Mouse (Mus musculus) 416B (cell line): ENCODE results near the gene Grik4.

Source experiments
- DNase-seq: peaks from one replicate; pipeline ENCODE4 v3.0.0; 2011; ENCODE audit warnings: low read depth

Gene Grik4

DNA sequence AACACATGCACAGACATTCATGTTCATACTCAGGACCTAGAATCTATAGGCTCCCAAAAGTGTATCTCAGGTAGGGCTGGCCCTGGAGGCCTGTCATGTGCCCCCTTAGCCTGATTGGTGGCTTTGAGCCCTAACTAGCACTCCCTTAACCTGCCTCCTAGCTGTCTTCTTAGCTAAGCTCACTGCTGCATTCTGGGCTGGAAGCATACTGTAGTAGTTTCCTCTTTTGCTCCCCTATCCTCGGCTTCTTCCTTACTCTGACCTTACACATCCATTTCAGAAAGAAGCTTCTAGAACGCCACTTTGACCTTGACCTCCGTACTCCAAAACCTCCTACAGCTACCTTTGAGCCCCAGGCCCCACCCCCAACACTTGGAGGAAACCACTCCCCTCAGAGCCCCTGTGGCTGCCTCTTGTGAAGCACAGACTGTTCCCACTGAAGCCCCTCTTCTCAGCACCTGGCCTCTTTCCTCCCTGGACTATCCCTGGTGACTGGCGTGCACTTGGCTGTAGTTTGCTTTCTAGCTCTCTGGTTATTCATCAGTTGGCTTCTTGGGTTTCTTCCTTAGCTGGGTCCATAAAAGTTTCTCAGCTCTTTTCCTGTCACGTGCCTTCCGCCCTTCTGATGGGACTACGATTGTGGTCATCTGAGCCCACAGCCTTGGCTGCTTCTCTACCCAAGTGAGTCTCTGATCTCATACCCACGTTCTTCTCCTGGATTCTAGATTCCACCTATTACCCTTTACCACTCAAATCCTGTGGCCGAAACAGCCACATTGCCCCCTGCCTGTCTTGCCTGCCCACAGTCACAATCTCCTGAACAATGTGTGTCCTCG lies 84.1 kb downstream of the Grik4 start:
- DNase-seq: peak; percentile 79

DNA sequence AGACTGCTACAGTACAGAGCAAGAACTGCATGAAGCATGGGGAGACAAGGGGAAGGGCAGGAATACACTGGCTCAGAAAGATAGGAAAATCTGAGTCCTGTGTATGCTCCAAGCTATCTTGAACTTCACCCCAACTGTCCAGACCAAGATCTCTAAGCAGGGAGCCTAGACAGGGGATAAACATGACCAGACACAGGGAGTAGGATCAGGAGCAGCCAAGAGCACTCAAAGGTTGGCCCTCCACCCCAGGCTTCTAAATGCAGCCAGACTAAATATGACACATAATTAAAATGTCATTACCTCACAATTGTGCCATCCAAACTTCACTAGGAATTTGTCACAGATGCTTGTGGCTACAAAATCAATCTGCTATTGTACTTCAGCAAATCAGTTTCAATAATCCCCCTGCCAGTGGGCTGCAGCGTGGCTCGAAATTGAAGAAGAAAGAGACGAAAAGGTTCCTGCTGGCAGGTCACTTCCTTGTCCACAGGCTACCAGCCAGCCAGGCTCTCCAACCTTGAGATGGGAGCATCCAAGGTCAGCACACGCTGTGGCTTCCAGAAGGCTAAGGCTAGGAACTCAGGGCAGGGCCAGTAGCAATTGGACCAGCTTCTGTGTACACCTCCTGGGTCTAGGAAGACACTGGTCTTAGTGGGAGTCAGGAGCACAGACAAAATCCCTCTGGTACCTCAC lies 85.1 kb downstream of the Grik4 start:
- DNase-seq: no peak

DNA sequence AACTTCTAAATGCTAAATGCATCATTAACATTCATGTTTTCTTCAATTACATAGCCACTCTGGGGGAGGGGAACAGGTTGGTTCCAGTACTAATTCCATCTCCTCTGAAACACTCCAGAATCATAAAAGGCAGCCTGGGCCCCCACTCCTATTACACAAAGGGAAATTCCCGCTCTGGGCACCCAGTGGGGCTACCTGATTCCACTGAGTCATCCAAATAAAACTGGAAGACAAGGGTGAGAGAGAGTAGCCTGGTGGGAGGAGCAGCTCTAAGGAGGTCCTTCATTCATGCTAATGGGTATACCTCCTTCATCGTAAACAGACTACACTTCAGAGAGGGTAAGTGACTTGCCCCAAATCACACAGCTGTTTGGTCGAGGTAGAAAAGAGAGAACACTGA lies 85.7 kb downstream of the Grik4 start:
- no peak for DNase-seq

DNA sequence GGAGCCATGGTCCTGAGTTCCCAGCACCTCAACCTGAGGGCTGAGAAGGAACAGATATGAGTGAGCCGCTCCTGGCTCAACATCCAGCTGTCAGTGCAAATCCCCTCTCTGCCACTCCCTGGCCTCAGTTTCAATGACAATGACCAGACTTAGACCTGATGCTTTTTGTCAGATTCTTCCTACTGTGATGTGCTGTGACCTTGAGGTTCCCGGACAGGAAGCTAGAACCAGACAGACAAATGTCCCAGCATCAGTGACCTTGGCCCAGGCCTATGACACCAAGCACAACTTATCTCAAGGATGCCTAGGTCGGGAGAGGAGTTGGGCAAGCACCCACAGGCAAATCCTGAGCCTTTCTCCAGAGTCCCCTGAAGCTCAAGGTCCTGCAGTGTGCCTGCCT lies 86.5 kb downstream of the Grik4 start:
- no peak for DNase-seq

DNA sequence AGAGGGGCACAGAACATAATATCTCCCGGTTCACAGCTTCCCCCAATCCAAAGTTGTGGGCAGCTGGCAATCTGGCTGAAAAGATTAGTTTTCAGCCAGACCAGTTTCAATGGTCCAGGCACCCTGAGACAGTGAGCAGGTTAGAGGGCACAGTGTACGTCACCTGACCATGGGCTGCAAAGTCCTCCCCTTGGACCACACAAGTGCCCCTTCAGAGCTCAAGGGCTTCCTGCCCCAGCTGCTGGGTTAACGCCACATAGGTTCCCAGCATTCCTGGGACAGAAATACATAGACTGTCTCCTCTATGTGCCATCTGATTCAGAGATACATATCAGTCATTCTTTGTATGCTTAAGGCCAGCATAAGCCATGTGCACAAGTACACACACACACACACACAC lies 91.2 kb downstream of the Grik4 start:
- DNase-seq: no peak

DNA sequence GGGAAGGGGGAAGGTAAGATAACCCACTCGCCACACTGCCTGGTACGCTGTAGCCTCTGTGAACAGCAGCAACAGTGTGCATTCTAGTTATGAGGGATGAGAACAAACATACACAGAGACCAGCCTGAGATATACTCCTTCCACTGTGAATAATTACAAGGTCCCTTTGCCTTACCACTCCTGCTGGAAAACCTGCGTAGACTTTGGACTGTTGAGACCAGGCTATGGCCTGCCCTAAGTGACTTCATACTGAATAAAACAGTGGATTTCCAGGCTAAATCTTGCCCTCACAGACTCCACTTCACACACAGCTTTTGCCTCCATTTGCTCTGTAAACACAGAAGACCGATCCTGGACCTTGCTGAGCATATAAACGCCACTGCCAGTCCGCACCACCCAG lies 94.2 kb downstream of the Grik4 start:
- DNase-seq: no peak

DNA sequence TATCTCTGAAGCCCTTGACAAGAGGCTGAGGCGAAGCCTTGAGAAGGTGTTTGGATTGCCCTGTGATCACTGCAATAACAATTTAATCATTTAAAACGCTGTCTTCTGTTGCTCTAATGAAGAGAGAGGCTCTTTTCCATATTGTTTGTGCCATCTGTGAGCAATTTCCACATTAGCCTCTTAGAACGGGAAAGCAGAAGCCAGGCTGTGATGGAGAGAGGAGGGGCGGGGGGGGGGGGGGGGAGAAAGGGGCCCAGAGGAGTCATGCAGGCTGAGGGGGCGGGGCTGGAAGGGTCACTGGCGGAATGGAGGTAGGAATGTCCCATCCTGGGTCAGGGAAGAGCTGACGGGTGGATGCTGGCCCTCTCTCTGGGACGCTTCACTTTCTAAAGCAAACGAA lies 96.2 kb downstream of the Grik4 start:
- DNase-seq: no peak

DNA sequence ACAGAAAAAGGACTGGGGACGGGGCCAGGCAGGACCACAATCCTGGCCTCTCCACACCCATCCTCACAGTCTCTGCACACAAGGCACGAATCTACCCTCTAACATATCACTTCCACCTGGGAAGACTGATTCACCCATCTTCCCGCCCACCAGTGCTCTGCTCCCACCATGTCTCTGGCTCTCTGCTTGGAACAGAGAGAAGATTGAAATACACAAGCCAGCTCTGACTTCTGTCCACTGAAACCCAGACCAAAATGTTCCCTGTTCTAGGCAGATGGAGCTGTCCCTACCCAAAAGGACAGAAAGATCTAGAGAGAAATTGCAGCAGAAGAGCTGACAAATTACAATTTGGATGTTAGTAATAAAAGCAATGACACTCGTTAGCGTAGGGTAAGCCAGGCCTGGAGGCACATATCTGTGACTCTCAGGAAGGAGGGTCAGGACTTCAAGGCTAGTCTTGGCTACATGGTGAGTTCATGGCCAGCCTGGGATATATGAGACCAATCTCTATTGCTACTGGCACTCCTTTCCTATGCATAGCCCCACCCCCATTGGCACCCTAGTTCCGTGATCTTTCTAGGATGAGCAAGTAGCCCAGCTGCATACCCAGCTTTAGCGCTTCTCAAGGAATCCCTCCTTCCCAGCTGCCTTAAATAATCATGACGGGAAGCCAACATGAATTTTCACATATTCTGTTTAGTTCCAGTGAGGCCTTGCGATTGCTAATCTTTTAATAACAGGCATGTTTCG lies 97.4 kb downstream of the Grik4 start:
- no peak for DNase-seq

DNA sequence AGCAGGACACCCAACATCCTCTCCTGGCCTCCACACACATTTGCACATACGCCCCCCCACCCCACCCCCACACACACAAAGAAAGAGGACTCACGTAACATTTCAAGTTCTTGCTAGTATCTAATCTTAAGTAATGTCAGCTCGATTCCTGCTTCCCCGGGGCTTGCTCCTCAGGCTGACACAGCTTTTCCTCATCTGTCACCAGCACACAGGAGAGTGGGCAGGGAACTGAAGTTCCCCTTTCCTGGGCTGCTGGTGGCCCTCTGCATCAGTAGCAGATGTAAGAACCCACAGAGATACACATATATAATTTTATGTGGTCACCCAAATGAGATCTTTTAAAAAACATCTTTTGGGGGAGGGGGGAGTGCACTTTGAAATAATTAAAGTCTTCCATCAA lies 98.2 kb downstream of the Grik4 start:
- DNase-seq: no peak

DNA sequence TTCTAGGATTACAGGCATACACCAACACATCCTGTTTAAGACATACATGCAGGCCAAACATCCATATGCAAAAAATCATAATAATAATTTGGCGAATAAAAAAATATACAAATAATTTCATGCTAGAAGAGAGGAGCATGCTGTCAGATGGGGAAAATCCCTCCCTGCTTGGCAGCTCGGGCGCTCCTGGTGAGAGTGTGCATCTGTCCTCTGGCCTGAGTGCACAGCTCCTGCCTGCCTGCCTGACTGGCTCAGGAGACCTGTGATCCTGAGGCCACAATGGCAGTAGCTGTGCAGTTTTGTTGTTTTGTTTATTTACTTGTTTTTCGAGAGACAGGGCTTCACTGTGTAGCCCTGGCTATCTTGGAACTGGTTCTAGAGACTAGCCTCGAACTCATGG lies 100.0 kb downstream of the Grik4 start:
- no peak for DNase-seq

DNA sequence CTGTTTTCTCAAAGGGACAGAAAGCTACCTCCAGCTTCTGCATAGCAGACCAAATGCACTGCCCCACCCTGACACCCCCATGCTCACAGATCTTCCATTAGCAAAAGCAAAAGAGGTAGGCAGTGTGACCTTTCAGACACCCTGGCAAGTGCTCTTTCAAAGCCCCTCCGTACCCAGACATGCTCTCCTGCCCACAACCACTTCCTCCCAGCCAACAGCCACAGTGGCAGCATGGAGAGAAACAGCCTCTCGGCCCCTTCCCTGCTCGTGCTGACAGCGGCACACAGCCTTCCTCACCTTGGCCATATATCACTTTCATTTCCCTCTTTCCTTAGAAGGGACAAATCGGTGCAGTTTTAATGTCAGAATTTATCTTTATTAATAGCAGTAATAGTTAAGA lies 106.0 kb downstream of the Grik4 start:
- DNase-seq: peak; percentile 16

DNA sequence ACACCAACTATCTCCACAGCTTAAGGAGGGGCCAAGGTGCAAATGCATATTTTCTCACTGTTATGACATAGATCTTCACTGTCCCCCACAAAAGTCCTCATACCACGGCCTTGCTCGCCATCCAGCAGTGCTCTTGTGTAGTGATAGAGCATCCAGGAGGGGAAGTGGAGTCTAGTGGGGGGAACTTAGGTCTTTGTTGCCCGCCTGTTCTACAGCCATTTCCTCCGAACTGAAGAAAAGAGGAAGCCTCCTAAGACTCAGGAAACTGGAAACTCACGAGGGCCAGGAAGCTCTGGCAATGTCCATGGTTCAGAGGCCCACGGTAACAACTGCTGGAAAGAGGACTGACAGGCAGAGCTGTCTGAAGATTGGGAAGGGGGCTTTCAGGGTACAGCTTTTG lies 106.8 kb downstream of the Grik4 start:
- peak; percentile 1 for DNase-seq

DNA sequence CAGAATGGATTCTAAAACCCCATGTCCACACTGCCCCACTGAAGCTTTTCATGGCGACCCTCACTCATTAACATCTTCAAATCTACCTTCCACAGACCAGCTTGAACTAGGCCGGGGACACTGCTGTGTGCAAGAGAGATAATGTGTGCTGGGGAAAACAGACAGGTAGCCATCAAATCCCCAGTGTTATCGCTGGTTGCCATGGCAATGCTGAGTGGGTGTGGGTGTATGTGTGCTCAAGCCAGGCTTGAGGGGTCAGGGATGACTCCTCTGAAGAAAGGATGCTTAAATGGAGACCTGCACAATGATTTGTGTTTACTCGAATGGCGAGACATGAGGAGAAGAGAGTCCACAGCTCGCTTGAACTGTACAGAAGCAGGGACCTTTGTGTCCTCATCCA lies 112.7 kb downstream of the Grik4 start:
- no peak for DNase-seq

DNA sequence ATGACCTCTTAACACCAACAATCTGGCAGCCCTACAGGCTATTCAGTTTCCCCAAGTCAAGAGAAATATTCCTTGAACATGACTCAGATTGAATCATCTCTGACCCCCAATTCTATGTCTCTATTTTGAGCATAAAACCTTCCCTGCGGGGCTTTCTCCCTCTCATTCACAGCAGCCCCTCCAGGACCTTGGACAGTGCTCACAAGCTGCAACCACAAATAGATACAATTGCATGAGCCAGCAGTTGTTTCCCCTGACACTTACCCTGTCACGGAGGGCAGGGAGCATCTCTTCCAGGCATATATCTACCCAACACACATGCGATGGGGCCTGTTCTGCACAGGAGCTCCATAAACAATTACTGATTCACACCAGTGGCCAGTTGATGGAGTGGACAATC lies 125.0 kb downstream of the Grik4 start:
- DNase-seq: peak; percentile 7

DNA sequence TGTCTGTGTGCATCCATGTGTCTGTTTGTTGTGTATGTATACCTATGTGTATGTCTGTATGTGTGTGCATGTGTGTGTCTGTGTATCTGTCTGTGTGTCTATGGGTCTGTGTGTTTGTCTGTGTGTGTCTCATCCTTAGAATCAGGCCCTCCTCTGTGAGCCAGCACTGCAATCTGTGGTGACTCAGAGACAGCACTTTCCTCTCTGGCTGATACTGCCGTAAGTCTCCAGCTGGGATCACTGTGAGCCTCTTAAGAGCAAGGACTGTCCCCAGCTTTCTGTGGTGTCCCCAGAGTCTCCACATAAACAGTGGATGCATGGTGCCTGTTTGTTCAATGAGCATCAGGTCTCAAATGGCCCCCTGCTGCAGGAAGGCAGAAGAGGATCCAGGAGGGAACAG lies 127.5 kb downstream of the Grik4 start:
- DNase-seq: no peak

DNA sequence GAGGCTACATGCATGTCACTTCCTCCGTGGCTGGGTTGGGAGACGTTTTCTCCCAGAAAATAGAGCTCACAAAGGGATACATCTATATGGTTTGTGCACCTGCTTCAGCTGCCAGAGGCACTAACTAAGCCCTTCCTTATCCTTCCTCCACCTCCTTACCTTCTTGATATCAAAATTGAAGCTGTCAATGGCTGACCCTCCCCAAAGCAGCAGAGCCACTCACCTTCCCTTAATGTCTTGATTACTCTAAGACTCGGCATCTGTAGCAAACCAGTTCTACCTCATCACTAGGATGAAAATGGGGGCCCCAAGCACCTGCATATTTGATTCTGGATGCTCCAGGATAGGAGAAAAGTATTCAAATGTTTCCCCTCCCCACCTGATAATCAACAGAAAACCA lies 135.1 kb downstream of the Grik4 start:
- no peak for DNase-seq

DNA sequence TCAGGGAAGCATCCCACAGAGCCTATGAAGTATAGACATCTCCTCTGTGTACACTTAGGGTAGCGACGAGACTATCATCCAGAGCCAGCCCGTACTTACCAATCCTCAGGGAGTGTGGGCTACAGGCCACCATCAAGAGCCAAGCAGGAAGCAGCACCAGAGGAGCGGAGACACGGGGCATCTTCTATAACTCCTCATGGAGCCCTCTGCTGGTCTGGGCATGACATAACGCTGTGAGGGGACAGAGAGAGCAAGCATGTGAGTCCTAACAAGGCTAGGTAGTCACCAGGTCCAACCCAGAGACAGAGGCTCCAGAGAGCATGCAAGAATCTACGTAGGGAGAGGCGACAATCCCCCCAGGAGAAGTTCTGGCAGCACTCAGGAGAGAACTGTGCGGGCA lies 135.9 kb downstream of the Grik4 start:
- peak; percentile 17 for DNase-seq

DNA sequence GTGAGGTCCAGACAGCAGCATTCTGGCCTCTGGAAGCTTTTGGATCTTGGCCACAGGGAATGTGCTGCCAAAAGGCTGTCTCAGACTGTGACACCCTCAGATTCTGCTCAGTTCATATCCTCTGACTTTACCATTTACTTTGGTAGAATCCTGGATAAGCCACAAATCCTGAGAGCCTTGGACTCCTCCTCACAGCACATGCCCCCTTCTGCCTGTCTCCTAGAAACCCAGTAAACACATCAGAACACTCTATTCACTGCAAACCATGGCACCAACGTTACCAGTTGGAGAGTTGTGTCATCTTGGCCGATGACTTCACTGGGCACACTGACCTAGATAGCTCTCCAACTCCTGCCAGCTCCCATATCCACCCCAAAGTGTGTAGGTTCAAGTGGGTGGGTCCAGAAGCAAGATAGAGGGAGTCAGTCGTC lies 141.2 kb downstream of the Grik4 start:
- no peak for DNase-seq

DNA sequence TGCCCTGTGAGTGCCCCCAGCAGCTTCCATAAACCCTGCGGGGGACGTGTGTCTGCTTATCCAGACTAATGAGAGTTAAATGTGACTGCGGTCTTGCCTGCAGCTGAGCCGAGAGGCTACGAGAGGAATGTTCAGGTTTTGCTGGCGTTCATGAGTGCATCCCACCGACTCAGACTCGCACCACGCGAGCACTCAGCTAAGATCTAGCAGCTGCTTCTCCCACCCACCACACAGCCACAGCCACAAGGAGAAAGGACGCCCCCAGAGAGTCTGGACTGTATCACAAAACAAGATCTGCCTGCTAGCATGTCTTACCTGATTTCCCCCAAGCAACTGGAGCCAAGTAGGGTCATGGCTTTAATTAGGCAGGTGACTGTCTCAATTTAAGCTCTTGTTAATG lies 142.4 kb downstream of the Grik4 start:
- DNase-seq: no peak

DNA sequence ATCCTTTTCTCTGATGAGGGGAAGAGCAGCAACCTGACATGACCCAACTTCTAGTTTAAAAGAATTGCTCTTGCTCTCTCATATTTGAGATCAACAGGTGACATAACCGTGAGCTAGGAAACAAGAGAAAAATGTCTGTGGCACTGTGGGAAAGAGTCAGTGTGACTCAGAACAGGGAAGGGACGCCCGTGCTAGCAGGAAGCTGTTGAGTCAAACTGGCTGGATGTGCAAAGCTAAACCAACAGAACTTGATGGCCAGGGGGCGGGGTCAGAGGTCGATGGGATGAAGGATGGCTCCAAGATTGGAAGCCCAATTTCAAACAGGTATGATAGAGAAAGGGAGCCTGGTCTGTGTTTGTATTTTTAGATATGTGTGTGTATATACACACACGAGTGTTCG lies 144.2 kb downstream of the Grik4 start:
- no peak for DNase-seq

DNA sequence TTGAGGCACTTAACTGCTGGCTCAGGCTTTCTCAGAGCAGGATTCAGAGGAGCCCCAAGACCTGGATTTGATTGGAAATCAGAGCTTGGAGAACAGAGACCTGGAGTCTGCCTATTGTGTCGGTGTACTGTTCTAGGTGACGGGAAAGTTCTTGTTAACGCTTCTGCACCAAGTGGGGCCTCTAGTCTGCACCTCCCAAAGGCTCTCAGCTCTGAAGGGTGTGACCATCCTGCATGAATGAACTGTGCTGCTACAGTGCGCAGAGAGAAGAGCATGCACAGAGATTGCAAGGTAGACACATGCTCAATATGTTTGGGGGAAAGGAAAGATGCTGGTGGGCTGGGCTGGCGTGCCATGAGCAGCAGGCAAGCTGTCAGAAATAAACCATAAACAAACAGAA lies 144.6 kb downstream of the Grik4 start:
- no peak for DNase-seq

DNA sequence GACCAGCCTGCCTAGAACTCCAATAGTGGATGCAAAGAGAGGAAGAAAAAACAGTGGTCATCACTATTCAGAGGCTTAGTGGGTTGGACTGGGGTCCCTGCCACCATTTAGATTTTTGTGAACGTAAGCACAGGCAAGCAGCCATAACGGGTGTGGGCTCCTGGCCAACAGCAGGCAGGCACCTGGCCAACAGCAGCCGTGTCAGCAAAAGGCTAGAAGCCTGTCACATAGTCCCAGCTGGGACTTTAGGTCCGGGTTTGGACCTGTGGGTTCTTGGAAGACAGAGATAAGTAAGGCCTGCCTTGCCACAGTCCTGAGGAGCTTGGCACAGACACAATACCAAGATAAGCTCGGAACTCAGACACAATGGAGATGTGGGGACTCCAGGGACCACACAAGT lies 145.1 kb downstream of the Grik4 start:
- no peak for DNase-seq

DNA sequence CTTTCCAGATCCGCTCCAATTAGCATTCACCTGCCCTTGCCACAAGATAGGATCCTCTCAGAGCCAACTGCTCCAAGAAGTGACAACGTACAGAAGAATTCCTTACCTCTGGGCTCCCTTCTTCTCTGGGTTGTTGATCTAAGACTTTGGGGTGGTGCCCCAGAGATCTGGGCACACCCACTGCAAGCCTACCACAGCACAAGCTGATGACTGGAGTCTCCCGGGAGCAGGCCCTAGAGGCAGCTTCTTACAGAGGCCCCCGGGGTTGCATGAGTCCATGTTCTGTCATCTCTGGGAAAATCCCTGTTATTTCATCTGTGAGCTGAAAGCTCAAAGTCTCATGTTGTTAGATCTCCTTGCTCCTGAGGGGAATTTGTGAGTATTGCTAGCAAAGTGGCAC lies 146.0 kb downstream of the Grik4 start:
- DNase-seq: no peak
